Mouse (Mus musculus): ENCODE measurements at regions not wholly inside any gene's neighbourhood (a gene's known extent, or its start where the extent isn't known, plus 50 kb on each side); places are given as distances from the start of the nearest gene placed in this dataset.
"Not testable (repeated sequence)": the region's sequence is repeated elsewhere in the genome, so short reads cannot be mapped to it uniquely, and the experiment has no call there.

GRCm38 (mm10) chr11:40454994-40455393, 240.0 kb downstream of the Mat2b start:
- TF ChIP-seq CTCF (IDR thresholded peaks at IDR 0.05; ENCODE audit: low read depth, low read length); GATA1 (IDR thresholded peaks at IDR 0.05; ENCODE audit: borderline replicate concordance, low read length); TAL1 (conservative IDR thresholded peaks at IDR 0.05; ENCODE audit: low read depth, low read length); POLR2AphosphoS5 (IDR thresholded peaks at IDR 0.05; ENCODE audit: insufficient replicate concordance, low read depth, low read length); GATA2 (IDR thresholded peaks at IDR 0.05; ENCODE audit: borderline replicate concordance, low read depth, low read length): not testable (repeated sequence)
